Mouse (Mus musculus) stomach, embryonic 15.5 days (tissue): ENCODE results near the gene Fbxo46. TPM values are rescaled to one million over a fixed set of nuclear protein-coding genes. Genes with fewer than 3 reads are reported as not detected.

ENCODE experiments used
- ATAC-seq: fragments of 200-750 bp; cut with Nextera tagmentation; 2 replicates; pipeline ENCODE4 v1.8.0; 2017; ENCODE audit warnings: low read depth, moderate number of reproducible peaks, moderate TSS enrichment; ENCODE audit not compliant: insufficient read depth, low FRiP score
- H3K27ac ChIP-seq: fragments of 300-500 bp; sonication (generic); 2 replicates; pipeline ENCODE4 v1.5.1; 2015; ENCODE audit warnings: mild to moderate bottlenecking, inconsistent platforms
- H3K27me3 ChIP-seq: fragments of 300-500 bp; sonication (generic); replicated peaks from 2 replicates; pipeline ENCODE4 v1.6.1; 2015; ENCODE audit warnings: inconsistent platforms
- H3K36me3 ChIP-seq: fragments of 300-500 bp; sonication (generic); 2 replicates; pipeline ENCODE4 v1.6.1; 2015; ENCODE audit warnings: inconsistent platforms
- H3K4me1 ChIP-seq: fragments of 300-500 bp; sonication (generic); 2 replicates; pipeline ENCODE4 v1.6.1; 2015; ENCODE audit warnings: inconsistent platforms
- H3K4me2 ChIP-seq: fragments of 300-500 bp; sonication (generic); 2 replicates; pipeline ENCODE4 v1.6.1; 2015; ENCODE audit warnings: mild to moderate bottlenecking, inconsistent platforms
- H3K4me3 ChIP-seq: fragments of 300-500 bp; sonication (generic); replicated peaks from 2 replicates; pipeline ENCODE4 v1.5.1; 2015; ENCODE audit warnings: inconsistent platforms
- H3K9ac ChIP-seq: fragments of 300-500 bp; sonication (generic); 2 replicates; pipeline ENCODE4 v1.6.1; 2015; ENCODE audit warnings: inconsistent platforms
- H3K9me3 ChIP-seq: fragments of 300-500 bp; sonication (generic); 2 replicates; pipeline ENCODE4 v1.6.1; 2016; ENCODE audit warnings: inconsistent platforms
- WGBS: fragments of 180-500 bp; shearing (Covaris S2); methylation state at CpG from one replicate; pipeline ENCODE4 v1.1.7; 2015; 5-methylcytosine and 5-hydroxymethylcytosine counted together
- polyA plus RNA-seq: library from polyadenylated mRNA; unstranded; fragments of >200 nt; fragmentation: Nextera tagmentation; extraction: Ambion mirVana; gene quantifications from 2 replicates; pipeline ENCODE4 v1.2.1, GENCODE M21; 2015

The Fbxo46 gene
- polyA plus RNA-seq, 1 experiment from 2014 or later: 12.8 TPM

GRCm38 (mm10) chr7:19159411-19159810 is 39.8 kb downstream of the Fbxo46 start:
- peaks cover 34% of the 10 kb centered on the region for H3K4me1 ChIP-seq
- no peak overlapping the region for H3K27ac ChIP-seq
- no peak for ATAC-seq
- WGBS: 10% methylated on average over 18 of the region's 18 CpGs
- peak overlapping the region; percentile 42 for H3K4me3 ChIP-seq
- 0 out of 2 replicates have a peak, but pooled peaks cover 3% of the 10 kb centered on the region for H3K36me3 ChIP-seq
- peaks cover 10% of the 10 kb centered on the region for H3K27me3 ChIP-seq
- no peaks in the 10 kb centered on the region for H3K9me3 ChIP-seq
- no peak overlapping the region for H3K9ac ChIP-seq
- H3K4me2 ChIP-seq: peak overlapping the region; percentile 73

- Histone ChIP-seq H3K4me3 (peak overlapping the region; percentile 42), H3K27me3 (peaks cover 15% of the 10 kb centered on the region), H3K4me2 (peak overlapping the region; percentile 73), H3K27ac (no peak overlapping the region), H3K9me3 (no peaks in the 10 kb centered on the region), H3K9ac (no peak overlapping the region), H3K36me3 (no peaks in the 10 kb centered on the region), H3K4me1 (peaks cover 40% of the 10 kb centered on the region)
- 2% methylated on average over 20 of the region's 20 CpGs for WGBS
- peak; percentile 60; the same call in 1 of the 2 replicates for ATAC-seq
These were observed 40.5 kb downstream of the Fbxo46 start for GRCm38 (mm10) chr7:19160115-19160514.

DNA sequence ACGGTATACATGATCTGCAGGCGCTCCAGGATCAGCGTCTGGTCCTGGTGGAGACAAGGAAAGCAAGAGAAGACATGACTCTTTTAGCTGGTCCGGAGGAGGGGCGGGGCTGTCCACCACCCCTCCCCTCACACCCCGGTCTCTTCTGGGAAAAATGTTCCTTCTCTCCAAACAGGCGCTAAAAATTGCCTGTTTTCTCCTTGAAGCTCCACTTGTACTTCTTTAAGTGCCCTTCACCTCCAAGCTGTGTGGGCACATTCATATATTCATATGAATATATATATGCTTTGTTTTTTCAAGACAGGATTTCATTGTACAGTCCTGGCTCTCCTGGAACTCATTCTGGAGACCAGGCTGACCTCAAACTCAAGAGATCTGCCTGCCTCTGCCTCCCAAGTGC is 43.3 kb downstream of the Fbxo46 start:
- no peak overlapping the region for H3K4me2 ChIP-seq
- H3K9me3 ChIP-seq: no peaks in the 10 kb centered on the region
- H3K9ac ChIP-seq: no peak overlapping the region
- peaks cover 16% of the 10 kb centered on the region for H3K27me3 ChIP-seq
- 84% methylated on average over 7 of the region's 7 CpGs for WGBS
- no peak overlapping the region for H3K27ac ChIP-seq
- no peak overlapping the region for H3K4me3 ChIP-seq
- H3K36me3 ChIP-seq: no peaks in the 10 kb centered on the region
- H3K4me1 ChIP-seq: peaks cover 34% of the 10 kb centered on the region
- no peak for ATAC-seq

DNA sequence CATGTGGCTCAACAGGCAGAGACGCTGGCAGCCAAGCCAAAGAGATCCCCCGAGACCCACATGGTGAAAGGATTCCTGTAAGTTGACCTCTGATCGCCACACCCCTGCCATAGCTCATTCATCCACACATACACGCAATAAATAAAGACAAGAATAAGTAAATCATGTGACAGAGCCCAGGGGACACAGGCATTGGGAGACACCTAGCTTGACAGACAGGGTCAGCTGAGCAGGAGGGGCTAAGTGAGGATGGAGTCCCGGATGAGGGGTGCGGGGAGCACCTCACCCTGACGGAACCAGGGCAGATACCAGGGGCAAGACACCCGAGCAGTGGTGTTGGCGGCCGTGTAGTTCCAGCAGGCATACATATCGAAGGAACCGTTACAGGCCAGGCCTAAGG is 44.1 kb downstream of the Fbxo46 start:
- no peak overlapping the region for H3K9ac ChIP-seq
- H3K4me2 ChIP-seq: peak overlapping the region; percentile 36
- 26% methylated on average over 12 of the region's 12 CpGs for WGBS
- H3K27ac ChIP-seq: no peak overlapping the region
- peaks cover 34% of the 10 kb centered on the region for H3K4me1 ChIP-seq
- H3K4me3 ChIP-seq: no peak overlapping the region
- peaks cover 16% of the 10 kb centered on the region for H3K27me3 ChIP-seq
- ATAC-seq: no peak
- H3K36me3 ChIP-seq: no peaks in the 10 kb centered on the region
- no peaks in the 10 kb centered on the region for H3K9me3 ChIP-seq

DNA sequence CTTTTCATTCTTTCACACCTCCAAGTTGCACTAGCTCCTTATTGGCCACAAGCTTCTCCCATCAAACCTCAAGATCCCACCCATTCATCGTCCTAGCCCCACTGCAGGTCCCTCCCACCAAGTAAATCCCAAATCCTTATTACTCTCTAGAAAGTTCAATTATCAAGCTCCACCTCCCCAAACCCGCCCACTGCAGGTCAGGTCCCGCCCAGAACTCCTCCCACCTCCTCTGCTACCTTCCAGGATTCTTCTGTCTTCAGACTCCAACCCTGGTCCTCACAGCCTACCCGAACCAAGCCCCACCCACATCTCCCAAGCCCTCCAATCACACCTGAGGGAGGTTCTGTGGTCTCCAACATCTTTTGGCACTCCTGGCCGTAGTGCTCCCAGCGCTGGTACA is 44.5 kb downstream of the Fbxo46 start:
- no peak overlapping the region for H3K9ac ChIP-seq
- H3K36me3 ChIP-seq: no peaks in the 10 kb centered on the region
- H3K9me3 ChIP-seq: no peaks in the 10 kb centered on the region
- 0% methylated on average over 6 of the region's 6 CpGs for WGBS
- no peak overlapping the region for H3K27ac ChIP-seq
- H3K4me3 ChIP-seq: 0 out of 2 replicates have a peak overlapping the region, but pooled peaks have one; percentile 7
- peak overlapping the region; percentile 36 for H3K4me2 ChIP-seq
- H3K27me3 ChIP-seq: peaks cover 14% of the 10 kb centered on the region
- H3K4me1 ChIP-seq: peaks cover 34% of the 10 kb centered on the region
- peak; percentile 41; the same call in 1 of the 2 replicates for ATAC-seq

DNA sequence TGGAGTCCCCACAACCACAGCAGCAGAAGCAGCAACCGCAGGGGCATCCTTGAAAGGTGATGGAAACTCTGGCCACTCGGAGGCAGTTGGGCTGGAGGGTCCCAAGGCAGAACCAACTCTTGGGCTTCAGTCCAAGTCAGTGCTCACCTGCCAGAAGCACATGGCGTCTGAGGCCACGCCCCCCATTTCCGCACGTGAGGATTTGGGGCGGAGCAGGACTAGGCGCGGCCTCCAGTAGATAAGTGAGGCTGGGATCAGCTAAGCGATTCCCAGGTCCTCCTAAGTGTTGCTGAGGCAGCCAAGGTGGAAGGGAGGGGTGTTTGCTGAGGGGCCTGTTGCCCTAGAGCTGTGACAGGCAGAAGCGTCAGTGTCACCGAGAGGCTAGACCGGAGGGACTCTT is 45.3 kb downstream of the Fbxo46 start:
- Histone ChIP-seq H3K4me1 (peaks cover 27% of the 10 kb centered on the region), H3K9me3 (no peaks in the 10 kb centered on the region), H3K4me2 (peak overlapping the region; percentile 36), H3K27ac (no peak overlapping the region), H3K36me3 (no peaks in the 10 kb centered on the region), H3K27me3 (peaks cover 6% of the 10 kb centered on the region), H3K4me3 (0 out of 2 replicates have a peak overlapping the region, but pooled peaks have one; percentile 7), H3K9ac (no peak overlapping the region)
- peak; percentile 59 for ATAC-seq
- WGBS: 4% methylated on average over 13 of the region's 13 CpGs

- H3K27me3 ChIP-seq: peaks cover 6% of the 10 kb centered on the region
- H3K27ac ChIP-seq: 0 out of 2 replicates have a peak within 1 kb of the TSS, but pooled peaks have one; percentile 12
- no peaks in the 10 kb centered on the region for H3K36me3 ChIP-seq
- no peak within 1 kb of the TSS for H3K9ac ChIP-seq
- peak; percentile 44 for ATAC-seq
- H3K4me2 ChIP-seq: peak within 1 kb of the TSS; percentile 36
- H3K4me1 ChIP-seq: peaks cover 29% of the 10 kb centered on the region
- H3K9me3 ChIP-seq: no peaks in the 10 kb centered on the region
- H3K4me3 ChIP-seq: peak within 1 kb of the TSS; percentile 10
- WGBS: 10% methylated on average over 14 of the region's 14 CpGs
These were observed 46.2 kb downstream of the Fbxo46 start, which contains the start of gene Gipr for GRCm38 (mm10) chr7:19165656-19166423. Gene Gipr, minus strand, starts transcription at chr7:19166127.

GRCm38 (mm10) chr7:19166990-19167389 is 47.3 kb downstream of the Fbxo46 start:
- no peaks in the 10 kb centered on the region for H3K9me3 ChIP-seq
- ATAC-seq: no peak
- H3K27me3 ChIP-seq: peaks cover 6% of the 10 kb centered on the region
- no peaks in the 10 kb centered on the region for H3K36me3 ChIP-seq
- H3K4me3 ChIP-seq: no peak overlapping the region
- peaks cover 32% of the 10 kb centered on the region for H3K4me1 ChIP-seq
- H3K4me2 ChIP-seq: no peak overlapping the region
- 87% methylated on average over 3 of the region's 3 CpGs for WGBS
- no peak overlapping the region for H3K9ac ChIP-seq
- no peak overlapping the region for H3K27ac ChIP-seq

- no peak overlapping the region for H3K27ac ChIP-seq
- no peak overlapping the region for H3K9ac ChIP-seq
- H3K4me2 ChIP-seq: no peak overlapping the region
- H3K36me3 ChIP-seq: no peaks in the 10 kb centered on the region
- peaks cover 25% of the 10 kb centered on the region for H3K4me1 ChIP-seq
- H3K9me3 ChIP-seq: no peaks in the 10 kb centered on the region
- ATAC-seq: no peak
- no peak overlapping the region for H3K4me3 ChIP-seq
- WGBS: 54% methylated on average over 10 of the region's 10 CpGs
- H3K27me3 ChIP-seq: peaks cover 6% of the 10 kb centered on the region; the same call in 1 of the 2 replicates
These were observed 49.8 kb downstream of the Fbxo46 start for GRCm38 (mm10) chr7:19169506-19169905.

DNA sequence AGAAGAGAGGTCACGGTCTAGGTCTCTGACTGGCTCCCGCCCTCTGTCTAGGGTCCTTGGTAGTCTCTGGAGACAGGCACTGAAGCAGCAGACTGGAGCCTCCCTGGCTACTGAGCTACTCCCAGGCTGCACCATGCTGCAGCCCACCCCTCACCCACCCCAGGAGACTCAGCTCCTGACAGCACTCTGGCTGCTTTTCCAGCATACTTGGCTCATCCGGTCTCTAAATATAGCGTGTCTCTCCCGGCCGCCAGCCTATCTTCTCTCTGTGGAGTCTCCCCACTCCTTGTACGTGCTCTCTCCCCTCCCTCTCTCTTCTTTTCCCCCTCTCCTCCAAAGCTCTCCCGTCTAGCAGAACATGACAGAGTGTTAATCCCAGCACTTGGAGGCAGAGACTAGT is 50.5 kb downstream of the Fbxo46 start:
- no peaks in the 10 kb centered on the region for H3K9me3 ChIP-seq
- WGBS: 38% methylated on average over 8 of the region's 8 CpGs
- no peak overlapping the region for H3K4me2 ChIP-seq
- H3K4me3 ChIP-seq: no peak overlapping the region
- ATAC-seq: peak; percentile 28; the same call in 1 of the 2 replicates
- H3K4me1 ChIP-seq: peaks cover 20% of the 10 kb centered on the region; the same call in 1 of the 2 replicates
- peaks cover under 1% of the 10 kb centered on the region; the same call in 1 of the 2 replicates for H3K27me3 ChIP-seq
- H3K36me3 ChIP-seq: no peaks in the 10 kb centered on the region
- H3K9ac ChIP-seq: no peak overlapping the region
- peak overlapping the region; percentile 45; the same call in 1 of the 2 replicates for H3K27ac ChIP-seq

- 51% methylated on average over 8 of the region's 8 CpGs for WGBS
- Histone ChIP-seq H3K4me1 (0 out of 2 replicates have a peak, but pooled peaks cover 16% of the 10 kb centered on the region), H3K27ac (no peak overlapping the region), H3K9me3 (no peaks in the 10 kb centered on the region), H3K36me3 (no peaks in the 10 kb centered on the region), H3K9ac (0 out of 2 replicates have a peak overlapping the region, but pooled peaks have one; percentile 3), H3K27me3 (peaks cover 15% of the 10 kb centered on the region), H3K4me3 (no peak overlapping the region), H3K4me2 (no peak overlapping the region)
- no peak for ATAC-seq
These were observed 52.2 kb downstream of the Fbxo46 start for GRCm38 (mm10) chr7:19171831-19172230.

- Histone ChIP-seq H3K9me3 (no peaks in the 10 kb centered on the region), H3K4me1 (0 out of 2 replicates have a peak, but pooled peaks cover 16% of the 10 kb centered on the region), H3K27ac (0 out of 2 replicates have a peak overlapping the region, but pooled peaks have one; percentile 5), H3K4me2 (peak overlapping the region; percentile 58), H3K36me3 (no peaks in the 10 kb centered on the region), H3K27me3 (peaks cover 26% of the 10 kb centered on the region), H3K9ac (no peak overlapping the region), H3K4me3 (peak overlapping the region; percentile 30)
- 2% methylated on average over 17 of the region's 17 CpGs for WGBS
- peak; percentile 28; the same call in 1 of the 2 replicates for ATAC-seq
These were observed 53.2 kb downstream of the Fbxo46 start for GRCm38 (mm10) chr7:19172874-19173273.
